Mouse (Mus musculus) hindbrain, embryonic 10.5 days (tissue): ENCODE measurements around the gene Rrbp1. TPM values are rescaled to one million over a fixed set of nuclear protein-coding genes. Genes with fewer than 3 reads are reported as not detected.

Experiments
- DNase-seq: peaks from one replicate; pipeline ENCODE4 v3.0.0-alpha.2; 2017; ENCODE audit warnings: low spot score
- H3K27ac ChIP-seq: fragments of 300-500 bp; sonication (generic); 2 replicates; pipeline ENCODE4 v1.5.1; 2016; ENCODE audit warnings: mild to moderate bottlenecking, moderate library complexity
- H3K27me3 ChIP-seq: fragments of 300-500 bp; sonication (generic); 2 replicates; pipeline ENCODE4 v1.6.1; 2016; ENCODE audit warnings: mild to moderate bottlenecking; ENCODE audit not compliant: poor library complexity, insufficient read depth, severe bottlenecking
- H3K36me3 ChIP-seq: fragments of 300-500 bp; sonication (generic); 2 replicates; pipeline ENCODE4 v1.6.1; 2016; ENCODE audit warnings: mild to moderate bottlenecking, moderate library complexity
- H3K4me1 ChIP-seq: fragments of 300-500 bp; sonication (generic); replicated peaks from 2 replicates; pipeline ENCODE4 v1.6.1; 2016; ENCODE audit warnings: mild to moderate bottlenecking
- H3K4me3 ChIP-seq: fragments of 300-500 bp; sonication (generic); 2 replicates; pipeline ENCODE4 v1.5.1; 2016; ENCODE audit warnings: mild to moderate bottlenecking, moderate library complexity
- H3K9me3 ChIP-seq: fragments of 300-500 bp; sonication (generic); 2 replicates; pipeline ENCODE4 v1.6.1; 2016; ENCODE audit warnings: mild to moderate bottlenecking, moderate library complexity
- WGBS: fragments of 180-500 bp; shearing (Covaris S2); methylation state at CpG from one replicate; pipeline ENCODE4 v1.1.7; 2016; 5-methylcytosine and 5-hydroxymethylcytosine counted together
- polyA plus RNA-seq: library from polyadenylated mRNA; unstranded; fragments of >200 nt; fragmentation: Nextera tagmentation; extraction: Ambion mirVana; gene quantifications from 2 replicates; pipeline ENCODE4 v1.2.1, GENCODE M21; 2016

Rrbp1 gene
- polyA plus RNA-seq, 1 experiment from 2014 or later = 41.0 TPM

DNA sequence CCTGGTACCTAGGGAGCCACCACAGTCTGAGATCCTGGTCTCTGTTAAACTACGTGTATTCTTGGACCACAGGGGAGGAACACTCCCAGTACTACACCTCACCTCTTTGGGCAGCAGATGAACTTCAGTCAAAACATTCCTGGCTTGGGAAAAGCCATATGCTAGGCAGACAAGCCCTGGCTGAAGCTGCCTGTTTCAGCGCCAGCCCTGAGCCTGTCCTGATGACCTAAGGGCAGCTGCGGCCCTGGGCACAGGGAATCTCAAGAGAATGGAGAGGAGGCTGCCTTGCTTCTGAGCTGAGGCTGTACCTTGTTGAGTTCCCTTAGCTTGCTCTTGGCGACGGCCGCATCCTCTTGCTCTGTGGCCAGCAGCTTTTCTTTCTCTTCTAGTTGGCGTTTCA lies 37.9 kb downstream of the Rrbp1 start:
- H3K9me3 ChIP-seq = no peaks in the 10 kb centered on the region

DNA sequence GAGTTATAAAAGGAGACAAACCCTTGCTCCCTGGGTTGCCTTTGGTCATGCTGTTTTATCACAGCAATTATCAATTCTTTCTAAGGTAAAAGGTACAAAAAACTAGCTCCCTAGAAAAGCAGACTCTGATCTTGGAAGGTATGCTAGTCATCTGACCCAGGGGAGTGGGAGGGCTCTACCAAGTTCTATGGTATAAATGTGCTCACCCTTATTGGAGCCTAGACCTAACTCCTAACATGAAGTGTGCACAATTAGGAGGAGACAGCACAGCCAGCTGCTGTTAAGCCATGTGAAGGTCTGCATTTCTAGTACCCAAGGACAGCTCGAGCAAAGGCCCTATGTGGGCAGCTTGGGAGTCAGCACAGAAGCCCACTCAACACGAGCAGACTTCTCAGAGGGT lies 39.2 kb downstream of the Rrbp1 start:
- no peaks in the 10 kb centered on the region for H3K27me3 ChIP-seq
- 83% methylated on average over 2 of the region's 2 CpGs for WGBS
- peaks cover 76% of the 10 kb centered on the region for H3K36me3 ChIP-seq
- H3K27ac ChIP-seq = no peak overlapping the region
- H3K4me1 ChIP-seq = no peaks in the 10 kb centered on the region
- DNase-seq = no peak
- H3K4me3 ChIP-seq = no peak overlapping the region
- H3K9me3 ChIP-seq = no peaks in the 10 kb centered on the region

More for the DNA sequence above, 37.9 kb downstream of the Rrbp1 start:
- Histone ChIP-seq H3K27ac (no peak overlapping the region), H3K4me1 (no peaks in the 10 kb centered on the region), H3K4me3 (no peak overlapping the region), H3K36me3 (peaks cover 64% of the 10 kb centered on the region), H3K27me3 (no peaks in the 10 kb centered on the region)
- 94% methylated on average over 7 of the region's 7 CpGs for WGBS
- DNase-seq = no peak

DNA sequence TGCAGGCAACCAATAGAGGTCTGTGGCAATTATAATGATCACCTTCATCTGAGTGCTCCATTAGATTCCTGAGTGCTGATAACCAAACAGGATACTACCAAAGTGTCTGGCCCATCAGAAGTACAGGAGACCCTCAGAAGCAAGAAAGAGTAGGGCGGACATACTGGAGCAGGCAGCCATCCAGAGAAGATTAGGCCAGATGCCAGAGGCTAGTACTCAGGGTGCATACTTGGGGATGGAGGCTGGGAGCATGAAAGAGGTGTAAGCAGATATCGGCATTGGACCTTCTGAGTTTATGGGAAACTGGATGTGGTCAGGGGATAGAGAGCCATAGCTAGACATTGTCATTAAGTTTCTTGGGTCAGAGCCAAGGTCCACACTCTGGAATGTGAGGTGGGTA lies 40.2 kb downstream of the Rrbp1 start:
- WGBS = 96% methylated on average over 2 of the region's 2 CpGs
- H3K27ac ChIP-seq = no peak overlapping the region

DNA sequence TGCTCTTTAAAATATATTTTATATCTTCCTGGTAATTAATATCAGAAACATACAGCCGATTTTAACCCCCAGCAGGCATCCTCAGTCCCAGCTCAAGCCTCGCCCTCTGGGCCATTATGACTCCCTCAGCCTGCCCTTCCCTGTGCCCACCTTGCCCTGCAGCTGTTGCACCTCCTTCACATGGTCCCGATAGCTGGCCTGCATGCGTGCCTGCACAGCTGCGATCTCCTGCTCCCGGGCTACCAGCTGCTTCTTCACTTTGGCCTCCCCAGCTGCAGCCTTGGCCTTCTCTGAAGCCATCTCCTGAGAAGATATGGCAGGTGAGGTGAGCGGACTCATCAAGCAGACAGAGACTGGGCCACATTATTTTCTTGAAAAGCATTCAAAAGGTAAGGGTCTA lies 41.8 kb downstream of the Rrbp1 start:
- no peak for DNase-seq
- no peaks in the 10 kb centered on the region for H3K4me1 ChIP-seq
- no peaks in the 10 kb centered on the region for H3K9me3 ChIP-seq
- peaks cover 100% of the 10 kb centered on the region for H3K36me3 ChIP-seq
- H3K27me3 ChIP-seq = no peaks in the 10 kb centered on the region
- H3K4me3 ChIP-seq = no peak overlapping the region
- WGBS = 92% methylated on average over 7 of the region's 7 CpGs
- H3K27ac ChIP-seq = no peak overlapping the region

More for the DNA sequence above, 40.2 kb downstream of the Rrbp1 start:
- no peaks in the 10 kb centered on the region for H3K9me3 ChIP-seq
- no peak overlapping the region for H3K4me3 ChIP-seq
- no peak for DNase-seq
- no peaks in the 10 kb centered on the region for H3K27me3 ChIP-seq
- H3K4me1 ChIP-seq = no peaks in the 10 kb centered on the region
- peaks cover 87% of the 10 kb centered on the region for H3K36me3 ChIP-seq

DNA sequence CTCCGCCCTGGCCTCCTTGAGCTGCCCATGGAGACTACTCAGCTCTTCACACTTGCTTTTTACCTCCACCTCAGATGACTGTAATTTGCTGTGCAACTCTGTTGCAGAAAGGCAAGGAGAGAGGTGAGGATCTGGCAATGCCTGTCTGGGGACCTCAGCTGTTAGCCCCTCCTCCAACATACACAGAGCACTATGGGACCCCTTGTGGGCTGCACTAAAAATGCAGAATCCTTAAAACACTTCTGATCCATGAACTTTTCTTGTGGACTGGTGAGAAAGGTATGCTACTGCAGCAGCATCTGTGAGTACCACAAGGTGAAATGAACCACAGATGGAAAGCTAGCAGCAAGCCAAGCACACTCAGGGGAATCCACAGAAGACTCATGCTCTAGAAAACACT lies 47.7 kb downstream of the Rrbp1 start:
- no peaks in the 10 kb centered on the region for H3K27me3 ChIP-seq
- DNase-seq = no peak
- H3K27ac ChIP-seq = no peak overlapping the region
- WGBS = 96% methylated on average over 1 of the region's 1 CpGs
- H3K4me3 ChIP-seq = no peak overlapping the region
- peaks cover 6% of the 10 kb centered on the region for H3K9me3 ChIP-seq
- peaks cover 97% of the 10 kb centered on the region for H3K36me3 ChIP-seq
- H3K4me1 ChIP-seq = no peaks in the 10 kb centered on the region

DNA sequence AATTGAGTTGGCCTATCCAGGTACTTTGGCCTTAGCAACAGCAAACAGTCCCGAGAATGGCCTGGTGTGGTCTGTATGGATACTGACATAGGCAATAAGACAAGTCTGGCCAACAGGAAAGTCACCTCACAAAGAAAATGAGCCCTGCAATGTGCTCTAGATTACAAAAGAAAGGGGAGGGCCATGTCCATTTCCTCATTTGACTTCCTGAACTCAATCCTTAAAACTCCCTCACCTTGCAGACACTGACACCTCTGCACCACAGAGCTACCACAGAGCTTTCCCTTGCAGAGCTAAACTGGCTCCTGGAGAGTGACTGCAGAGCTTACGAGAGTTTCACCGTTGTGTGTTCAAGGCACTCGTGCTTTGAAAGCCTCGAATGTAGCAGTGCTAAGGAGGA lies 48.9 kb downstream of the Rrbp1 start:
- no peak for DNase-seq
- no peak overlapping the region for H3K4me3 ChIP-seq
- H3K4me1 ChIP-seq = no peaks in the 10 kb centered on the region
- WGBS = 97% methylated on average over 5 of the region's 5 CpGs
- peaks cover 6% of the 10 kb centered on the region for H3K9me3 ChIP-seq
- no peak overlapping the region for H3K27ac ChIP-seq
- H3K36me3 ChIP-seq = peaks cover 97% of the 10 kb centered on the region
- no peaks in the 10 kb centered on the region for H3K27me3 ChIP-seq

DNA sequence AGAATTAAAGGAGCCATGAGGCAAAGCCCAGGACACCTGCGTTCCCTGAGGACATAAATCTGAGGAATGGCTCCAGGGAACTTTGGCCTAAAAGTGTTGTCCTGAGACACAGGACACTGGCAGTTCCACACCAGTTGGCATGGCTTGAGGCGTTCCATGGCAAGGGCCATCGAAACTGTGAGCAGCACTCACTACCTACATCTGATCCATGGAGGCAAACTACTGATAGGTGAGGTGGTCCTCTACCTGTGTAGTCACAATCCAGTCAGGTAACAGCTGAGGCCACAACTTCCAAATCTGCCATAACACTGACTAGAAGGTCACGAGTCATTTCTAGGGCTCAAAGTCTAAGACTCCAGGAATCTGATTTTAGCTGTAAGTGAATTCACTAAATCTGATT lies 55.3 kb downstream of the Rrbp1 start:
- no peak overlapping the region for H3K27ac ChIP-seq
- no peaks in the 10 kb centered on the region for H3K27me3 ChIP-seq
- peaks cover 6% of the 10 kb centered on the region for H3K9me3 ChIP-seq
- peaks cover 97% of the 10 kb centered on the region for H3K36me3 ChIP-seq
- H3K4me1 ChIP-seq = no peaks in the 10 kb centered on the region
- no peak for DNase-seq
- H3K4me3 ChIP-seq = no peak overlapping the region
- WGBS = 96% methylated on average over 4 of the region's 4 CpGs

DNA sequence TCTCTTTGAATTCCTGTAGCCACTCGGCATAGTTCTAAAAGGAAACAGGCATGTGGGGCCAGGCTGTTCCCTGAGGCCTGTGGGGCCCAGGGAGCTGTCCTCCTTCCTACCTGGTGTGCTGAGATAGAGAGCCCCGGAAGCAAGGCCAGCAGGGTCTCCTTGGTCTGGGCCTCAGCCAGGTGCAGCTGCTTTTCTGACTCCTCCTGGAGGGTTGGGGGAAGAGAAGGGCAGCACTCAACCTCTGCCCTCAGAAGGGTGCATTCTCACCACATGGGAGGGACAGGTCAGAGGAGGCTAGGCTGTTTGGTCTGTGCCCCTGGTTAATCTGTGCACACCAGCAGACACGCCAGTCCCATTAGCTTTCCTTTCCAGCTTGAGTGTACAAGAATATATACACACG lies 56.1 kb downstream of the Rrbp1 start:
- no peaks in the 10 kb centered on the region for H3K4me1 ChIP-seq
- no peak overlapping the region for H3K27ac ChIP-seq
- H3K27me3 ChIP-seq = no peaks in the 10 kb centered on the region
- H3K36me3 ChIP-seq = peaks cover 98% of the 10 kb centered on the region
- no peak overlapping the region for H3K4me3 ChIP-seq
- H3K9me3 ChIP-seq = peaks cover 6% of the 10 kb centered on the region
- 92% methylated on average over 4 of the region's 4 CpGs for WGBS
- no peak for DNase-seq

DNA sequence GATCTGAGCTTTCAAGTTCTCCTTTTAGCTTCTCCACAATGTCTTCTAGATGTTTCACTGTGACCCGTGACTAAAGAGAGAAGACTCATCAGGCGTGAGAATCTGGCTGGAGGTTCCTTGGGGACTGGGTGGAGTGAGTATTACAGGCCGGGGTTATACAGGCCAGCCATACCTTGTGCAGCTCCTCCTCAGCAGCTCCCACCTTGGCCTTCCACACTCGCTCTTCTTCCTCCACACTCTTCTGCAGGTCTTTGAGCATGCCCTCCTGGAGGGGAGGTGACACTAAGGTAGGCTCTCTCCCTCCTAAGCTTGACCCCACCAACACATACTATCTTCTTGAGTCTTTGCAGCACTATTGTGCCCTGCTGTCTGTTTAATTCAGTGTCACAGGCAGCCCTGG lies 57.1 kb downstream of the Rrbp1 start:
- WGBS = 93% methylated on average over 4 of the region's 4 CpGs
- peaks cover 99% of the 10 kb centered on the region for H3K36me3 ChIP-seq

DNA sequence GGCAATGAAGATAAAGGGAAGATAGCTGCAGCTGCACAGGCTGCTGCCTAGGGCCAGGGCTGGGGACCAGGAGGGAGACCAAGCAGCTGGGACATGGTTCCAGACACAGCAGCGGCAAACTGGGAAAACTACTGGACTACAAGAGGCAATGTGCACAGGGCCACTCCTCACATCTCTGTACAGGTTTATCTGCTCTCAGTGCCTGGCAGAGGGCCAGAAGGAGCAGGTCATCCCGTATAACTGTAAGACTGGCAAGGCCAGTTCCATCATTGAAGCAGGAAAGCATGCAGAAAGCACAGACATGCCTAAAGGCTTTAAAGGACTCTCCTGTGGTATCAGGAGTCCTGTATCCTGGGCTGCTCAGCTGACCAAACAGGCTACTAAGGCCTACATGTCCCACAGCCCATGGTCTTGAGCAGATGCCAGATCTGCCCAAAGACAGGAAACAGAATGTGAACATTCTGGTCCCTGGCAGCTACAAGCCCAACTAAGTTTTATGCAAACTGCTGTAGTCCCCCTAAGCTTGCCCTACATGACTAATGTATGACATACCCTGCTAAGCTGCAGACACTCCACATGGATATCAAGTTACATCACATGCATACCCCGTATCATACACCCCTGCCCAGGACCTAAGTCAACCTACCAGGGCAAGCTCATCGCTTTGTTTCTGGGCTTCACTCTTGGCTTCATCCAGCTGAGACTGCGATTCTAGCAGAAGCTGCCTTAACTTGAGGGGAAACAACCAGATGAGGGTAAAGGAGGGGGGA lies 59.3 kb downstream of the Rrbp1 start:
- Histone ChIP-seq H3K9me3 (no peaks in the 10 kb centered on the region), H3K4me3 (no peak overlapping the region), H3K27me3 (no peaks in the 10 kb centered on the region), H3K36me3 (peaks cover 100% of the 10 kb centered on the region), H3K4me1 (no peaks in the 10 kb centered on the region), H3K27ac (0 out of 2 replicates have a peak overlapping the region, but pooled peaks have one; percentile 23)
- DNase-seq = no peak
- 92% methylated on average over 5 of the region's 5 CpGs for WGBS

More for the DNA sequence above, 57.1 kb downstream of the Rrbp1 start:
- no peak overlapping the region for H3K4me3 ChIP-seq
- no peaks in the 10 kb centered on the region for H3K9me3 ChIP-seq
- H3K27me3 ChIP-seq = no peaks in the 10 kb centered on the region
- no peaks in the 10 kb centered on the region for H3K4me1 ChIP-seq
- H3K27ac ChIP-seq = no peak overlapping the region
- DNase-seq = no peak

DNA sequence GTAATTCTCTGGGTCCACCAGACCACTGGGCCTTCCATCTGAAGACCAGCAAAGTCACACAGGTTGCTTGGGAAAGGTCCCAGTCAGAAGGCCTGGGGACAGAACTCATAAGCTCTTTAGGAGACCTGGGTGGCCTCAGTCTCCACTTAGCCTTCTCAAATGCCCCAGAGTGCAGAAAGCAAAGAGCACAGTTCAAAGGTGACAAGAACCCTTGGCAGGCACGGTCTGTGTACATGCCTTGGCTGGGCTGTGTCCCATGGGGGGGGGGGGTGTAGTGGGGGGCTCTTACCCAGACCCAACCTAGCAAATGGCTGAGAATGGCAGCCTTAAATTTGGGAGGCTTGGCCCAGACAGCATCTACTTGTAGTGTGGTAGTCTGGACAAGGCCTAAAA lies 60.0 kb downstream of the Rrbp1 start:
- Histone ChIP-seq H3K4me1 (no peaks in the 10 kb centered on the region), H3K9me3 (no peaks in the 10 kb centered on the region), H3K4me3 (no peak overlapping the region), H3K27ac (no peak overlapping the region), H3K27me3 (no peaks in the 10 kb centered on the region), H3K36me3 (peaks cover 100% of the 10 kb centered on the region)
- 77% methylated on average over 1 of the region's 1 CpGs for WGBS
- DNase-seq = no peak

DNA sequence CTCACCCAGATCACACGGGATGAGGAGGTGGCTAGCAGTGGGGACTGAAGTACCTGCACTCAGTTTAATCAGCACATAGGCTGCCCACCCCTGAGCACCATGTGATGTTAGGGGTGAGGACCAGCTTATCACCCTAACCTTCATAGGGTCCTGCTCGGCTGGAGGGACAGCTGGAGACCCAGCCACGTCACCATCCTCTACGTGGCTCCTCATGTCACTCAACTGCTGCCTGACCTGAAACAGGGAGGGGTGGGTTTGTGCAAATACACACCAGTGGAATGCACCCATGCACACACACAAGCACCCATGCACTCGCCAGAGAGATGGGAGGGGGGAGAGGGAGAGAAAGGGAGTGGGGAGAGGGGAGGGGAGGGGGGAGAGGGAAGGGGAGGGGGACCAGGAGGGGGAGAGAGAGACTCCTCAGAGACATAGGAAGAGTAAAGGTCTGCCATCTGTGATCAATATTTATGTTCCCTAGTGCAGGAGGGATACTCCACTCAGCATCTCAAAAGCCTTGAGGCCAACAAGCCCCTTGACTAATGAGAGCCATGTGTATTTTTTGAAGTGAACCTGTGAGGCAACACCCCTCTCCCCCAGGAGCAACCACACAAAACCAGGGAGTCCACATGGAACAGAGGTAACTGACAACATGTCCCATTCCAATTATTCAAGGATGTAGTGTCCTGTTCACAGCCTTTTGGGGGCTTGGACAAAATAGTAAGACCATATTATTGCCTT lies 60.6 kb downstream of the Rrbp1 start:
- H3K4me3 ChIP-seq = no peak overlapping the region
- no peaks in the 10 kb centered on the region for H3K27me3 ChIP-seq
- no peak for DNase-seq
- 83% methylated on average over 5 of the region's 5 CpGs for WGBS
- no peak overlapping the region for H3K27ac ChIP-seq
- H3K4me1 ChIP-seq = no peaks in the 10 kb centered on the region
- no peaks in the 10 kb centered on the region for H3K9me3 ChIP-seq
- H3K36me3 ChIP-seq = peaks cover 100% of the 10 kb centered on the region

DNA sequence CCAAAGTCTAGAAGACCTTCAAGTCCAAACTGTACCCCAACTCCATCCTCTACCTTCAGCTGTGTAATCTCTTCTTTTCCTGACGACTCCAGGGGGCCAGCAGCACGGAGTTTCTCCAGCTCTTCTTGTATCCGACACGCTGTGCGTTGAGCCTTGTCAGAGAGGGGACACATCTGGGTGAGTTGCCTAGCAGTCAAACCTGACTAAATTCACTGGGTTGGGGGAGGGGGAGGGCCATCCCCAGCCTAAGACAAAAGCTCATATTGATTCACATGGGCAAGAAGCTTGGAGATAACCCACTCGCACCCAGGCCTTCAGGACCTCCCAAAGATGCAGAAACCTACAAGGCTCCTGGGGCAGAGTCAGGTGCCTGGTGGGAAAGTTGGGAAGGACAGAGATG lies 61.8 kb downstream of the Rrbp1 start:
- no peaks in the 10 kb centered on the region for H3K27me3 ChIP-seq
- H3K27ac ChIP-seq = no peak overlapping the region
- H3K4me1 ChIP-seq = no peaks in the 10 kb centered on the region
- no peaks in the 10 kb centered on the region for H3K9me3 ChIP-seq
- H3K36me3 ChIP-seq = peaks cover 100% of the 10 kb centered on the region
- no peak overlapping the region for H3K4me3 ChIP-seq
- DNase-seq = no peak
- WGBS = 91% methylated on average over 6 of the region's 6 CpGs
